Mouse (Mus musculus): ENCODE results near the gene Fam19a5.
A peak's percentile ranks its signal among the peaks of the same experiment; 100 is the strongest.

Gene Fam19a5

GRCm38 (mm10) chr15:87666041-87666750, 122.1 kb downstream of the Fam19a5 start:
- DNase-seq (ENCODE audit: low spot score in 2 of 2): no peak

- DNase-seq (ENCODE audit: low spot score in 2 of 2): no peak
These were observed 123.3 kb downstream of the Fam19a5 start for GRCm38 (mm10) chr15:87667416-87667815.

- no peak for DNase-seq (ENCODE audit: low spot score in 2 of 2)
These were observed 124.0 kb downstream of the Fam19a5 start for GRCm38 (mm10) chr15:87668112-87668511.

GRCm38 (mm10) chr15:87671929-87672328, 127.8 kb downstream of the Fam19a5 start:
- no peak for DNase-seq (ENCODE audit: low spot score in 2 of 2)

- DNase-seq (ENCODE audit: low spot score in 2 of 2): no peak
These were observed 134.6 kb downstream of the Fam19a5 start for GRCm38 (mm10) chr15:87678711-87679110.

GRCm38 (mm10) chr15:87682410-87682809, 138.3 kb downstream of the Fam19a5 start:
- DNase-seq (ENCODE audit: low spot score in 2 of 2): no peak

GRCm38 (mm10) chr15:87686415-87687040, 142.4 kb downstream of the Fam19a5 start:
- no peak for DNase-seq (ENCODE audit: low spot score in 2 of 2)

GRCm38 (mm10) chr15:87691271-87691955, 147.3 kb downstream of the Fam19a5 start:
- no peak for DNase-seq (ENCODE audit: low spot score in 2 of 2)

- DNase-seq (ENCODE audit: low spot score in 2 of 2): no peak
These were observed 147.9 kb downstream of the Fam19a5 start for GRCm38 (mm10) chr15:87691958-87692357.

GRCm38 (mm10) chr15:87692394-87692793, 148.3 kb downstream of the Fam19a5 start:
- no peak for DNase-seq (ENCODE audit: low spot score in 2 of 2)

- DNase-seq (ENCODE audit: low spot score in 2 of 2): no peak
These were observed 148.9 kb downstream of the Fam19a5 start for GRCm38 (mm10) chr15:87692865-87693513.

GRCm38 (mm10) chr15:87697433-87697996, 153.4 kb downstream of the Fam19a5 start:
- DNase-seq (ENCODE audit: low spot score in 2 of 2): no peak

GRCm38 (mm10) chr15:87698562-87699320, 154.6 kb downstream of the Fam19a5 start:
- DNase-seq (ENCODE audit: low spot score in 2 of 2): no peak

GRCm38 (mm10) chr15:87702821-87703220, 158.7 kb downstream of the Fam19a5 start:
- no peak for DNase-seq (ENCODE audit: low spot score in 2 of 2)

- peak in 1 of 2 experiments; percentile 20 for DNase-seq (ENCODE audit: low spot score in 2 of 2)
These were observed 159.2 kb downstream of the Fam19a5 start for GRCm38 (mm10) chr15:87703334-87703733.

- no peak for DNase-seq (ENCODE audit: low spot score in 2 of 2)
These were observed 167.7 kb downstream of the Fam19a5 start for GRCm38 (mm10) chr15:87711790-87712189.

GRCm38 (mm10) chr15:87712221-87712620, 168.1 kb downstream of the Fam19a5 start:
- no peak for DNase-seq (ENCODE audit: low spot score in 2 of 2)

GRCm38 (mm10) chr15:87715037-87715676, 171.1 kb downstream of the Fam19a5 start:
- peak; percentile 46 to 58 for DNase-seq (ENCODE audit: low spot score in 2 of 2)

GRCm38 (mm10) chr15:87717056-87717455, 173.0 kb downstream of the Fam19a5 start:
- no peak for DNase-seq (ENCODE audit: low spot score in 2 of 2)

- DNase-seq (ENCODE audit: low spot score in 2 of 2): no peak
These were observed 179.4 kb downstream of the Fam19a5 start for GRCm38 (mm10) chr15:87723455-87723986.
